Mouse (Mus musculus) mesoderm, embryonic 11.5 days (tissue): ENCODE data around the gene Etd.
A peak's percentile ranks its signal among the peaks of the same experiment; 100 is the strongest.
"Not testable (repeated sequence)": the region's sequence is repeated elsewhere in the genome, so short reads cannot be mapped to it uniquely, and the experiment has no call there.

Experiments used
- DNase-seq: peaks from one replicate; pipeline ENCODE4 v3.0.0-alpha.2; 2012; ENCODE audit warnings: low read depth, low spot score

The Etd gene

GRCm38 (mm10) chrX:53434618-53435017, at the start of gene Etd:
Etd (plus strand) TSS chrX:53434918.
- DNase-seq: no peak

GRCm38 (mm10) chrX:53386362-53386761, 48.4 kb upstream of the Etd start:
- DNase-seq: no peak

GRCm38 (mm10) chrX:53432888-53433287, 1.8 kb upstream of the Etd start:
- peak; percentile 2 for DNase-seq

- peak; percentile 0 for DNase-seq
These were observed 24.9 kb downstream of the Etd start for GRCm38 (mm10) chrX:53459573-53459972.

GRCm38 (mm10) chrX:53464194-53464593, 29.5 kb downstream of the Etd start:
- DNase-seq: not testable (repeated sequence)
